Mouse (Mus musculus): ENCODE data around the gene Afap1l2. TPM values are rescaled to one million over a fixed set of nuclear protein-coding genes. Genes with fewer than 3 reads are reported as not detected.

Afap1l2 gene
- polyA plus RNA-seq, 1 experiment from 2014 or later: 8.2 TPM

DNA sequence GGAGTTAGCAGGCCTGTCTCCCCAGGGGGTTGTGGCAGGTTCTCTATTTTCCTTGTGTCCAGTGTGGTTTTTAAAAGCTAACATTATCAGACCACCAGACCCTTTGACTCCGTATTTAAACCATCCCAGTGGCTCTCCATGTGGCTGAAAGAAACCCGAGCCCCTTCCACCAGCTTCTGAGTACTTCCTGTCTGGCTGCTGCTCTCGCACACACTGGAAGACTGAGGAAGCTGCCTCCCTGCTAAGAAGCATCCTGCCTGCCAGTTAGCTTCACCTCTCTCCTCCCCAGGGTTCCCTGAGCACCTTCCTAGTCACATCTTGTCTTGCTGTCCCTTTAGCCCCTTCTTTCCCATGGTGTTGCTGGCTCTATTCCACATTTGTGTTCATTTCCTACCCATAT lies 100.2 kb downstream of the Afap1l2 start:
- Histone ChIP-seq H3K4me1 (ENCODE audit: control insufficient read depth, insufficient read depth, low read length) (peaks cover 3% of the 10 kb centered on the region; the same call in 1 of the 2 replicates), H3K27ac (ENCODE audit: low read depth, low read length) (no peak overlapping the region), H3K4me3 (ENCODE audit: low read depth, low read length) (no peak overlapping the region), H3K27me3 (ENCODE audit: control insufficient read depth, insufficient read depth, low read length) (no peaks in the 10 kb centered on the region), H3K9ac (replicated peaks; ENCODE audit: low read depth, low read length) (no peak overlapping the region), H3K9me3 (ENCODE audit: control insufficient read depth, low read length) (no peaks in the 10 kb centered on the region), H3K4me2 (ENCODE audit: low read depth, low read length) (no peak overlapping the region), H3K36me3 (ENCODE audit: control insufficient read depth, insufficient read depth, low read length) (no peaks in the 10 kb centered on the region)
- whole genome bisulfite sequencing: 69% methylated on average over 3 of the region's 3 CpGs
- ATAC-seq (ENCODE audit: low read depth): no peak

GRCm38 (mm10) chr19:56905395-56905794 lies 102.6 kb downstream of the Afap1l2 start:
- WGBS: 86% methylated on average over 7 of the region's 7 CpGs
- Histone ChIP-seq H3K9me3 (ENCODE audit: control insufficient read depth, low read length) (no peaks in the 10 kb centered on the region), H3K4me3 (ENCODE audit: low read depth, low read length) (no peak overlapping the region), H3K4me2 (ENCODE audit: low read depth, low read length) (no peak overlapping the region), H3K36me3 (ENCODE audit: control insufficient read depth, insufficient read depth, low read length) (no peaks in the 10 kb centered on the region), H3K27me3 (ENCODE audit: control insufficient read depth, insufficient read depth, low read length) (no peaks in the 10 kb centered on the region), H3K27ac (ENCODE audit: low read depth, low read length) (no peak overlapping the region), H3K4me1 (ENCODE audit: control insufficient read depth, insufficient read depth, low read length) (peaks cover 3% of the 10 kb centered on the region; the same call in 1 of the 2 replicates), H3K9ac (replicated peaks; ENCODE audit: low read depth, low read length) (no peak overlapping the region)
- ATAC-seq (ENCODE audit: low read depth): no peak

DNA sequence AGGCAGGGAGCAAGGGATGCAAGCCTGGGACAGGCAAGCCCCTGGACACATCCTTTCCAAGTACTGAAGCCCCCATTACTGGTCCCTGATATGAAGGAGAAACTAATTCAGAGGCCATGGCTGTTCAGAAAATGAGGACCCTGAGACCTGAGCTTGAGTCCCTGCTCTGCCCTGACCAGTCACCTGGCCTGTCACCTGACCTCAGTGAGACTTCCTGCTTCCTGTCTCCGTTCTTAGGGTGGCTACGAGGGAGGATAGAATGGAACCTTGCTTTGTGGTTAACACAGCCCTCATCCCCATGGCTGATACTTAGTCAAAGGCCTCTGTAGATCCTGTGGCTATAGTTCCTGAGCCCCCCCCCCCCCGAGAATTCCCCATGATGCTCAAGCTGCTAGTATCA lies 103.9 kb downstream of the Afap1l2 start:
- Histone ChIP-seq H3K27ac (ENCODE audit: low read depth, low read length) (no peak overlapping the region), H3K4me1 (ENCODE audit: control insufficient read depth, insufficient read depth, low read length) (peaks cover 3% of the 10 kb centered on the region; the same call in 1 of the 2 replicates), H3K9ac (replicated peaks; ENCODE audit: low read depth, low read length) (no peak overlapping the region), H3K9me3 (ENCODE audit: control insufficient read depth, low read length) (no peaks in the 10 kb centered on the region), H3K36me3 (ENCODE audit: control insufficient read depth, insufficient read depth, low read length) (no peaks in the 10 kb centered on the region), H3K27me3 (ENCODE audit: control insufficient read depth, insufficient read depth, low read length) (no peaks in the 10 kb centered on the region), H3K4me3 (ENCODE audit: low read depth, low read length) (no peak overlapping the region), H3K4me2 (ENCODE audit: low read depth, low read length) (no peak overlapping the region)
- ATAC-seq (ENCODE audit: low read depth): no peak
- 82% methylated on average over 3 of the region's 3 CpGs for WGBS

GRCm38 (mm10) chr19:56897654-56898053 lies 110.4 kb downstream of the Afap1l2 start:
- no peaks in the 10 kb centered on the region for H3K27me3 ChIP-seq (ENCODE audit: control insufficient read depth, insufficient read depth, low read length)
- WGBS: 82% methylated on average over 16 of the region's 16 CpGs
- no peaks in the 10 kb centered on the region for H3K4me1 ChIP-seq (ENCODE audit: control insufficient read depth, insufficient read depth, low read length)
- H3K9me3 ChIP-seq (ENCODE audit: control insufficient read depth, low read length): no peaks in the 10 kb centered on the region
- no peak overlapping the region for H3K4me2 ChIP-seq (ENCODE audit: low read depth, low read length)
- no peak overlapping the region for H3K4me3 ChIP-seq (ENCODE audit: low read depth, low read length)
- no peak for ATAC-seq (ENCODE audit: low read depth)
- no peaks in the 10 kb centered on the region for H3K36me3 ChIP-seq (ENCODE audit: control insufficient read depth, insufficient read depth, low read length)
- H3K27ac ChIP-seq (ENCODE audit: low read depth, low read length): no peak overlapping the region
- no peak overlapping the region for H3K9ac ChIP-seq (replicated peaks; ENCODE audit: low read depth, low read length)

GRCm38 (mm10) chr19:56893326-56893725 lies 114.7 kb downstream of the Afap1l2 start:
- H3K27me3 ChIP-seq (ENCODE audit: control insufficient read depth, insufficient read depth, low read length): no peaks in the 10 kb centered on the region
- H3K4me2 ChIP-seq (ENCODE audit: low read depth, low read length): no peak overlapping the region
- H3K9ac ChIP-seq (replicated peaks; ENCODE audit: low read depth, low read length): no peak overlapping the region
- H3K4me3 ChIP-seq (ENCODE audit: low read depth, low read length): no peak overlapping the region
- H3K9me3 ChIP-seq (ENCODE audit: control insufficient read depth, low read length): no peaks in the 10 kb centered on the region
- H3K36me3 ChIP-seq (ENCODE audit: control insufficient read depth, insufficient read depth, low read length): no peaks in the 10 kb centered on the region
- no peaks in the 10 kb centered on the region for H3K4me1 ChIP-seq (ENCODE audit: control insufficient read depth, insufficient read depth, low read length)
- 66% methylated on average over 5 of the region's 5 CpGs for WGBS
- ATAC-seq (ENCODE audit: low read depth): no peak
- no peak overlapping the region for H3K27ac ChIP-seq (ENCODE audit: low read depth, low read length)

- H3K4me3 ChIP-seq (ENCODE audit: low read depth, low read length): no peak overlapping the region
- no peak for ATAC-seq (ENCODE audit: low read depth)
- H3K27ac ChIP-seq (ENCODE audit: low read depth, low read length): no peak overlapping the region
- H3K9me3 ChIP-seq (ENCODE audit: control insufficient read depth, low read length): no peaks in the 10 kb centered on the region
- H3K4me1 ChIP-seq (ENCODE audit: control insufficient read depth, insufficient read depth, low read length): no peaks in the 10 kb centered on the region
- H3K36me3 ChIP-seq (ENCODE audit: control insufficient read depth, insufficient read depth, low read length): no peaks in the 10 kb centered on the region
- H3K9ac ChIP-seq (replicated peaks; ENCODE audit: low read depth, low read length): no peak overlapping the region
- H3K4me2 ChIP-seq (ENCODE audit: low read depth, low read length): no peak overlapping the region
- H3K27me3 ChIP-seq (ENCODE audit: control insufficient read depth, insufficient read depth, low read length): no peaks in the 10 kb centered on the region
- 56% methylated on average over 5 of the region's 5 CpGs for WGBS
Measured at GRCm38 (mm10) chr19:56892586-56892985, 115.4 kb downstream of the Afap1l2 start.

GRCm38 (mm10) chr19:56891438-56891837 lies 116.6 kb downstream of the Afap1l2 start:
- WGBS: 49% methylated on average over 2 of the region's 2 CpGs
- no peaks in the 10 kb centered on the region for H3K4me1 ChIP-seq (ENCODE audit: control insufficient read depth, insufficient read depth, low read length)
- H3K27ac ChIP-seq (ENCODE audit: low read depth, low read length): no peak overlapping the region
- no peaks in the 10 kb centered on the region for H3K36me3 ChIP-seq (ENCODE audit: control insufficient read depth, insufficient read depth, low read length)
- no peaks in the 10 kb centered on the region for H3K9me3 ChIP-seq (ENCODE audit: control insufficient read depth, low read length)
- H3K9ac ChIP-seq (replicated peaks; ENCODE audit: low read depth, low read length): no peak overlapping the region
- no peak overlapping the region for H3K4me3 ChIP-seq (ENCODE audit: low read depth, low read length)
- H3K4me2 ChIP-seq (ENCODE audit: low read depth, low read length): no peak overlapping the region
- no peaks in the 10 kb centered on the region for H3K27me3 ChIP-seq (ENCODE audit: control insufficient read depth, insufficient read depth, low read length)
- ATAC-seq (ENCODE audit: low read depth): no peak

DNA sequence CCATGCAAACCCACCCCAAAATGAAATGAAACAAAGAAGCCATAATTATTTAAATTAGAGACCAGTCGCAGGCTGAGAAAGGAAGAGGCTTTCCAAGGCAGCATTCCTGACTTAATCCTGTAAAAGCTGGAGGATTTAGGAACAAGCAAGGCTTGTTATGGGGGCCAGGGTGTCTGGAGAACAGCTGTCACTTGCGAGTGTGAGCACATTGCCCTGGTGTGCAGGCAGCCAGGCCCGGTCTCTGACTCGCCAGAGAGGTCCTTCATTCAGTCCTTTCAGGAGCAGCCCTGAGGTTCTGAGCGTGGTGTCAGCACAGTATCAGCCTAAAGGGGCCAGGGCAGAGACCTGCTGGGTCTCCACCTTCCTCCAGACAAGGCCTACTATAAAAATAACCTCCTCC lies 119.4 kb downstream of the Afap1l2 start:
- no peak overlapping the region for H3K27ac ChIP-seq (ENCODE audit: low read depth, low read length)
- no peak for ATAC-seq (ENCODE audit: low read depth)
- H3K36me3 ChIP-seq (ENCODE audit: control insufficient read depth, insufficient read depth, low read length): no peaks in the 10 kb centered on the region
- H3K4me3 ChIP-seq (ENCODE audit: low read depth, low read length): no peak overlapping the region
- H3K9ac ChIP-seq (replicated peaks; ENCODE audit: low read depth, low read length): no peak overlapping the region
- H3K4me1 ChIP-seq (ENCODE audit: control insufficient read depth, insufficient read depth, low read length): no peaks in the 10 kb centered on the region
- no peaks in the 10 kb centered on the region for H3K9me3 ChIP-seq (ENCODE audit: control insufficient read depth, low read length)
- 86% methylated on average over 5 of the region's 5 CpGs for WGBS
- H3K27me3 ChIP-seq (ENCODE audit: control insufficient read depth, insufficient read depth, low read length): no peaks in the 10 kb centered on the region
- H3K4me2 ChIP-seq (ENCODE audit: low read depth, low read length): no peak overlapping the region

GRCm38 (mm10) chr19:56887879-56888278 lies 120.1 kb downstream of the Afap1l2 start:
- no peaks in the 10 kb centered on the region for H3K4me1 ChIP-seq (ENCODE audit: control insufficient read depth, insufficient read depth, low read length)
- 88% methylated on average over 10 of the region's 10 CpGs for WGBS

DNA sequence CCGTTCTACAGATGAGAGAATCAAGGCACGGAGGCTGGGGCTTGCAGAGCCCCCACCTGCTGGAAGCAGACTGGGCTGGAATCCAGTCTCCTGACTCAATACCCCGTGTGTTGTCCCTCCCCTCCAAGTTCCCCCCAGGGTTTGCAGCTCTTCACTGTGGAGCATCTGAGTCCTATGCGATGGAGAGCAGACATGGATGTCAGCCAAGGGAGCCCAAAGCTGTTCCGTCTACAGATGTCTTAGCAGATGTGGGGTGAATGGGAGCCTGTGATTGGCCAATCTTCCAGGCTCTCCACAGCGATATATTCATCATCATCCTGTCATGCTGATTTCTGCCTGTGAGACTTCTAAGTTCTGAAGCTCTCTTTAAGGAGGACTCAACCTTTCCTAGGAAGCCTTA lies 130.7 kb downstream of the Afap1l2 start:
- no peak overlapping the region for H3K27ac ChIP-seq (ENCODE audit: low read depth, low read length)
- WGBS: 48% methylated on average over 6 of the region's 6 CpGs
- no peaks in the 10 kb centered on the region for H3K9me3 ChIP-seq (ENCODE audit: control insufficient read depth, low read length)
- H3K4me2 ChIP-seq (ENCODE audit: low read depth, low read length): no peak overlapping the region
- H3K9ac ChIP-seq (replicated peaks; ENCODE audit: low read depth, low read length): no peak overlapping the region
- H3K36me3 ChIP-seq (ENCODE audit: control insufficient read depth, insufficient read depth, low read length): no peaks in the 10 kb centered on the region
- ATAC-seq (ENCODE audit: low read depth): no peak; the same call in 1 of the 2 replicates
- peaks cover 26% of the 10 kb centered on the region for H3K27me3 ChIP-seq (ENCODE audit: control insufficient read depth, insufficient read depth, low read length)
- peaks cover 9% of the 10 kb centered on the region for H3K4me1 ChIP-seq (ENCODE audit: control insufficient read depth, insufficient read depth, low read length)
- H3K4me3 ChIP-seq (ENCODE audit: low read depth, low read length): no peak overlapping the region

More at GRCm38 (mm10) chr19:56887879-56888278, 120.1 kb downstream of the Afap1l2 start:
- no peak overlapping the region for H3K27ac ChIP-seq (ENCODE audit: low read depth, low read length)
- no peaks in the 10 kb centered on the region for H3K27me3 ChIP-seq (ENCODE audit: control insufficient read depth, insufficient read depth, low read length)
- no peak for ATAC-seq (ENCODE audit: low read depth)
- no peaks in the 10 kb centered on the region for H3K36me3 ChIP-seq (ENCODE audit: control insufficient read depth, insufficient read depth, low read length)
- H3K9me3 ChIP-seq (ENCODE audit: control insufficient read depth, low read length): no peaks in the 10 kb centered on the region
- H3K4me2 ChIP-seq (ENCODE audit: low read depth, low read length): no peak overlapping the region
- no peak overlapping the region for H3K9ac ChIP-seq (replicated peaks; ENCODE audit: low read depth, low read length)
- no peak overlapping the region for H3K4me3 ChIP-seq (ENCODE audit: low read depth, low read length)

Data from neural tube, embryonic 14.5 days (tissue).